Mouse (Mus musculus): ENCODE results near the gene Cep170b.

Gene Cep170b

GRCm38 (mm10) chr12:112720216-112720615, at the start of gene Cep170b:
TSS of gene Cep170b (plus strand) at chr12:112720455.
- DNase-seq (ENCODE audit: extremely low read depth, low read depth) = no peak

GRCm38 (mm10) chr12:112670718-112671393, 49.4 kb upstream of the Cep170b start:
- DNase-seq (ENCODE audit: extremely low read depth, low read depth) = no peak

GRCm38 (mm10) chr12:112671891-112672290, 48.4 kb upstream of the Cep170b start:
- DNase-seq (ENCODE audit: extremely low read depth, low read depth) = no peak

GRCm38 (mm10) chr12:112672744-112673575, 47.3 kb upstream of the Cep170b start:
- peak; percentile 79 for DNase-seq (ENCODE audit: extremely low read depth, low read depth)

DNA sequence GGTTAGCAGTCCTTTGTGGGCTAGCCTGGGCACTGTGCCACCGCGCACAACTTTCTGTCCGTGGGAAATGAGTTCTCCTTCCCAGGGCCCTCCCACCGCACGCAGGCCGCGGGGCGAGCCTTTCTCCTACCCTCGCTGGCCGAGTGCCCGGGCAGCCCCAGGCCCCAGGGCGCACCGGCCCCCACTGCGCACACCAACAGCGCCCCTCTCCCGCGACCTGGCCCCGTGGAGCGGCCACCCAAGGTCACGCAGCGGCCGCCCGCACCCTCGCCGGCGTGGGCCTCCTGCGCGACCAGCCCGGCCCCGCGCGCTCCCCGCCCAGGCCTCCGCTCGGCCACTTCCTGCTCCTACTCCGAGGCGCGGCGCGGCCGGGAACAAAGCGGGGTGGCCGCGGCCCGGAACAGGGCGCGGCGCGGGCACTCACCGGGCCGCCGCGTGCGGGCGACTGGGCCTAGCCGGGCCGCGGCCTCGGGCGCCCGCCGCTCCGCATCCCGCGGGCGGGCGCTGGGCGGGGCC, 46.6 kb upstream of the Cep170b start:
- DNase-seq (ENCODE audit: extremely low read depth, low read depth) = no peak

DNA sequence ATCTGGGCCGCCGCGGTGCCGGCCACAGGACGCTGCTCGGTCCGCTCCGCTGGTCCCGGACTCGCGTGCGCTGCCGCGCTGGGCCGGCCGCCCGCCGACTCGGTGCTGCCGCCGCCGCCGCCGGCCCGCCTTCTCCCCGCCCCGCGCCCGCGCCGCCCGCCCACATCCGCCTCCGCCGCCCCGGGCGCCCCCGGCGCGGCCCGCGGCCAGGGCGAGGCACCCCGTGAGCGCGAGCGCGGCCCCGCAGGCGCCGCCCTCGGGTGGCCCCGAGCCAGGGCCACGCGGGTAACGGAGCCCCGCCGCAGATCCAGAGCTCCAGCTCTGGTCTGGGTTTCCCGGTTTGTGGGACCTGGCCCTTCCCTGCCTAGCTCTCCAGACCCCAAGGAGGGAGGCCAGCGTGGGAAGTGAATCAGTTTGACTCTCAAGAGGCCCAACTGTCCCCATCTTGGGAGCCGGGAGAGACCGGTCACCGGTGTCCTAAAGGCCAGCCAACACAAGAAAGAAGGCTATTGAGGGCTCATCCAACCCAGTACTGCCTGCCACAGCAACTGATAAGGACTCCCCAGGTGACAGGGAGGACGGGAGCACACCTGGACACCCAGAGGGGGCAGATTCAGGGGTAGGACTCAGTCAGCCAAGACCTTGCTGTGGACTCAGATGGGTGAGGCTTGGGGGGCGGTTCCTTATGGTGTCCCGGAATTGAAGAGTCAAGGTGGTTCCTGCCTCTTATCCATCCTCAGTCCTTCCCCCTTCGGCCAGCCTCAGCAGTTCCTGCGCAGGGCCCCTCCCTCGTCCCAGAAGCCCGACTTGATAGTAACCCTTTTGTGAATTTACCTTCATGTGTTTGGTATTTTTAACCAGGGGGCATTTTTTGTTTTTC, 45.9 kb upstream of the Cep170b start, which contains the start of gene Akt1:
TSS of gene Akt1 (minus strand) at position 753 of the 880 bp plus-strand sequence.
- DNase-seq (ENCODE audit: extremely low read depth, low read depth) = peak; percentile 100

- DNase-seq (ENCODE audit: extremely low read depth, low read depth) = peak; percentile 99
These were observed 44.8 kb upstream of the Cep170b start for GRCm38 (mm10) chr12:112675245-112676035.

DNA sequence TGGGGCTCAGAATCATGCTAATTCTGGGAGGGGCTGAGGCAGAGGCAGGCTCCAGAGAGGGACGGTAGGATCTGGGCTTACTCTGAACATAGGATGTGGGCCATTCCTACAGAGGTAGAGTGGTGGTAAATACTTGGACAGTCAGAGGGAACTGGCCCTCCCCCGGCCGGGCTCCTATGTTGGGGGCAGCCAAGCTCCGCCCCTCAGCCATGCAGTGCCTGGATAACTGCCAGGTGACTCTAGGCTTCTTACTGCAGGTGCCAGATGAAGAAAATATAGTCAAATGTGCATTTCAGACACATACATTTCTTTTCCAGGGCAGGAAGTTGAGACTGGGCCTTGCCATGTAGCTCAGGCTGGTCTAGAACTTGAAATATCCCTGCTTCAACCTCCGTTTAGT, 43.2 kb upstream of the Cep170b start:
- DNase-seq (ENCODE audit: extremely low read depth, low read depth) = no peak

DNA sequence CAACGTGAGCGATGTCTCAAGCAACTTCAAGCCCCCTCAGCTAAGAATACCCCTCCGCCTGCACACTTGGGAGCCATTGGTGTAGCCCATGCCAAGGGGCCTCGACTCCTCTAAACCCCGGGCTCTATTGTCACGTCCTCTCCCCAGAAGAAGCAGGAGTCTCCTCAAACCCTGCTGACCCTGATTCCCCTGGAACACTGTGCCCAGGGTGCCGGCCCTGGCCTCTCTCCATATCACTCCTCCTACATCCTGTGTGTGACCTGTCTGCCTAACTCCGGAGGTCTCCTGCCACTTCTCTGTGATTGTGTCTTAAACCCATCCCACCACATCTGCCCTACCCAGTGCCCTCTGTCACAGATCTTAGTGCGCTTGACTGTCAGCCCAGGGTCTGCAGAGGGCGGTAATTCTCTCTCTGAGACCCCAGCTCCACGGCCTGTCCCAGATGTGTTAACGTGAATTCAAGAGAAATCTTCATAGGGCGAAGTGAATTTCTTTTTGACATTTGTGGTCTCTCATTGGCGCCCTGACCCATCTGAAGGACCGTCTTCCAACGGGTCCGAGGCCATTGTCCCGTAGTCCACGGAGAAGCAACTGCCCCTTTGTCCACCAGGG, 42.2 kb upstream of the Cep170b start:
- no peak for DNase-seq (ENCODE audit: extremely low read depth, low read depth)

DNA sequence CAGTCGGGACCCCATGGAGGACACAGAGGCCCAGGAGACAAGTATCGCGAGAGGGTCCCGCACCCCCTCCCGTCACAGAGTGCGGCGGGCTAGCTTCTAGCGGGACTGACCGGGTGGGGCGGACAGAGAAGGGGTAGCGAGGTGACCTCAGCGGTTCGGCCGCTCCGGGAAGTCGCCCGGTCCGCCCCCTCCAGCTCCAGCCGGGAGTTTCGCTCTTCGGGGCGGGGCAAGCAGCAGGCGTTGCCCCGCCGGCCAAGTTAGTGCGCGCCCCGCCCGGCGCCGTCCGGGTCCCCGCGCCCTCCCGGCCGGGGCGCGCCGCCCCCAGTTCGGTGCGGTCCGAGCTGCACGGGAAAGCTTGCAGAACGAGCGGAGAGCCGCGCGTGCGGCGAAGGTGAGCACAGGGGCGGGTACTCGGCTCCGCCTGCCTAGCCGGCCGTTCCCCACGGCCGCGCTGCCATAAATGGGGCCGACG, 41.7 kb upstream of the Cep170b start, which contains the start of gene Zbtb42:
TSS of gene Zbtb42 (plus strand) at position 274 of the 472 bp plus-strand sequence.
- no peak for DNase-seq (ENCODE audit: extremely low read depth, low read depth)

DNA sequence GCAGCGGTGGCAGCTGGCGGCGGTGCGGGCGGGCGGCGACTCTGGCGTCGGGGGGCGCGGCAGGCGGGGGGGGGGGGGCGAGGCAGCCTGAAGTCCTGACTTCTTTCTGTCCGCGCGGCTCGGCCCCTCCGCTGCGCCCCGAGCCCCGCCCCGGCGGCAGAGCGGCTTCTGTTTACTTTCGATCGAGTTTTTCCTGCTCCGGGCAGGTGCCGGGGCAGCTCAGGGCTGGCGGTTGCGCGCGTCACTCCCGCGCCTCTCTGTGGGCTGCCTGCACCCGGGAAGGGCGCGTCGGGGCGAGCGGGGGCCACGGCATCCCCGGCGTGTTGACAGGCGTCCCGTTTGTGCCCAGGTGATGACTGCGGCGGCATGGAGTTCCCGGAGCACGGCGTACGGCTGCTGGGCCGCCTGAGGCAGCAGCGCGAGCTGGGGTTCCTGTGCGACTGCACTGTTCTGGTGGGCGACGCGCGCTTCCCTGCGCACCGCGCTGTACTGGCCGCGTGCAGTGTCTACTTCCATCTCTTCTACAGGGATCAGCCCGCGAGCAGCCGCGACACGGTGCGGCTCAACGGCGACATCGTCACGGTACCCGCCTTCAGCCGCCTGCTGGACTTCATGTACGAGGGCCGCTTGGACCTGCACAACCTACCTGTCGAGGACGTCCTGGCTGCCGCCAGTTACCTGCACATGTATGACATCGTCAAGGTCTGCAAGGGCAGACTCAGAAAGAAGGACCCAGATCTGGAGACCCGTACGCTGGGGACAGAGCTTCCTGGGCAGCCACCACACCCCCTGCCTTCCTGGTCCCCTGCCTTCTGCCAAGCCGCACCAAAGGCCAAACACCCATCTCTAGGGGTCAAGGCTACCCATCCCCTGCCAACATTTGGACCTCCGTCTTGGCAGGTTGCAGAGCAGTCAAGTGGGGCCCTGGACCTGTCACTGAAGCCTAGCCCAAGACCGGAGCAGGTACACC, 40.9 kb upstream of the Cep170b start:
- DNase-seq (ENCODE audit: extremely low read depth, low read depth) = no peak

DNA sequence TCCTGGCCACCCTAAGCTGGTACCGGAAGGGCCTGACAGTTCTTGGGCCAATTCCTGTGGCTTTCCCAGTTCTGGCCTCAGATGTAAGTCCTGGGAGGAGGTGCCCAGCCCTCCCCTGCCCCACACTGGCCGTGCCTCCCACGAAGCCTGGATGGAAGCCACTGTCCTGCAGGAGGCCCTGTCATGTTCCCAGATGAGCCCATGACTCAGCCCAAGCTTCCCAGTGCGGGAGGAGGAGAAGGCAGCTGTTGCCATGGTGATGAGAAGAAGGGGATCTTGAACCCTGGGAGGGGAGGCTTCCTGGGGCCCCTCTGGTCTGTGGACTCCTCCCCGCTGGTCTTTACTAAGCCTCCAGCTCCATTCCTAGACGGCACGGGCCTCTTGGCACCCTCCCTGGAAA, 36.9 kb upstream of the Cep170b start:
- DNase-seq (ENCODE audit: extremely low read depth, low read depth) = no peak

GRCm38 (mm10) chr12:112688458-112688857, 31.8 kb upstream of the Cep170b start:
- peak; percentile 96 for DNase-seq (ENCODE audit: extremely low read depth, low read depth)

DNA sequence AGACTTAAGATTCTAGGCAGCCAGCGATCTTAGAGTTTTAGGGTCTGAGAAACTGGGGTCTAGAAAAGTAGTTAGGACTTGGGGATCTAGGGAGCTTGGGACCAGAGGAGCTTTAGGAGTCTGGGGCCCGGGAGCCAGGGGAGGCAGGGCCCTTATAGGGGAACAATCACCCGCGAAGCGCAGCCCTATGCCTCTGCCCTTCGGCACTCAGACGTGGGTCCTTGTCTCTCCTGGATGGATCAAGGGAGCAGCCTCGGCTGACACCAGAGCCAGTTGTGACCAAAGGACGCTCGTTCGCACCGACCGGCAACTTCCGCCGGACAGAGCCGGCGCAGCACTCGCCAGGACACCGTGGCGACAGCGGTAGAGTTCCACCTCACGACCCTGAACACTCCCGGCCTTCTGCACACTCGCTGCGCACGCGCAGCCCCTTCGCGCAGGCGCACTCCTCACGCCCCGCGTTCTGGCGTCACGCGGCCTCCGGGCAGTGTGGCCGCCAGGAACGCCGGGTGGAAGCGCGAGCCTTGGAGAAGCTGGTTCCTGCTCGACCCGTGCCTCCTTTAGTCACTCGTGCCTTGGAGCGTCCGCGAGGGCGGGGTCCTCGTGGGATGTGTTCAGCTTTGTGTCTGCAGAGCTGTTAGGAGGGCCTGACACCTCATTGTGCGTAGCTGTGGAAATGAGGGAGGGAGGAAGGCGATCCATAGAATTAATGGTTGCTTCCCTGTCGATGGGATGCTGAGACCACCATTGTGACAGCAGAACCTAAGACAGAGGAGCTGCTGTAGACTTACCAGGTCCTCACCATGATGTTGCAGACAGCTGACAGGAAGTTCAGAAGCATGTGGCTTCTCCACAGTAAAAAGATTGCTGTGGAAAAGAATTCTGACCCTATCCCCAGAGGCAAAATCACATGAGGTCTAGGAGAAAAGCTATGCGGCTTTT, 26.8 kb upstream of the Cep170b start:
- peak; percentile 98 for DNase-seq (ENCODE audit: extremely low read depth, low read depth)

- no peak for DNase-seq (ENCODE audit: extremely low read depth, low read depth)
These were observed 26.2 kb upstream of the Cep170b start for GRCm38 (mm10) chr12:112694127-112694475.

DNA sequence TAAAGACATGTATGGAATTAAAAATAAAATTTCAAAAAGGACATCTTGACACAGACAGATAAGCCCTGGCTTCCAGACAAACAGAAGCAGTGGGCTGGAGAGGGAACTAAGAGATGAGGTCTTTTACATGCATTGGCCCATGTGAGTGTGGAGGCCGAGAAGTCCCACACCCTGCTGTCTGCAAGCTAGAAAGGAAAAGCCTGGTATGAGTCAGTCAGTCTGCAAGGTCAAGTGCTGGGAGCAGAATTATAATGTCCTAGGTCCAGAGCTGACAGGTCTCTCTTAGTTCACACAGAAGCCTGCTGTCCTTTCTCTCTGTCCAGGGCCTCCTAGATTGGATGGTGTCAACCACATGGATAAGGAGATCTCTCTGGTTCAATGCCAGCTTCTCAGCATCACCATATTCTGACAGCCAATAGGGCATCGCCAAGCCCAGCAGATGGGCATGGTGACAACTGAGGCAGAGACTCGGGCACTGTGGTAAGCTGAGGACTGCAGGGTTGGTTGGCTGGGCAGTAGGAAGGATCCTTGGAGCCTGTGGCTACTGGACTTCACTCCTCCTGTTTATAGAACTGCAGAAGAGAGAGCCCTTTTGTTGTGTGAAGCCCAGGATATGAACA, 23.3 kb upstream of the Cep170b start:
- no peak for DNase-seq (ENCODE audit: extremely low read depth, low read depth)

- no peak for DNase-seq (ENCODE audit: extremely low read depth, low read depth)
These were observed 19.7 kb upstream of the Cep170b start for GRCm38 (mm10) chr12:112700522-112700921.

All from MEL-GATA-1-ER (cell line).